In the genomic region with DNA sequence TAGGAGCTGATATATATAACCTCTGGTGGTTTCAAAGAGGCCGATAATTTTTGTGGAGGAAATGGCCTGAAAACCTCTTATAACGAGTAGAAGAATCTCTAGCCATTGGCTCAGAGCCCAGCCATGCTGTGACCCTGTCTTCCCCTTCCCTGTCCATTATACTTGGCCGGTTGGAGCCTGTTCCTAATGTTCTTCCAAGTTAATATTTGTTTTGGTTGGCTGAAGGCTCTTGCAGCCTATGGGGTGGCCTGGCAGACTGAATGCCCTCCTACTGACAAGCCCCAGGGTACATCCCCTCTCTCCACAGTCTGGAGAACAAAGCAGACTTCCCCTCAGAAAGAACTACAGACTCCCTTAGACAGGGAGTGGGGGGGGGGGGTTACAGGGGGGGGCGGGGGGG, we compare ENCODE assay signal across 9 mouse cellular contexts.
A peak's percentile ranks its signal among the peaks of the same experiment; 100 is the strongest.
DNase-seq lines count a peak whose midpoint lies in the region; ATAC-seq and TF ChIP-seq lines count a peak whose summit lies in the region.
"Had no signal": no experiment of that assay in that cellular context is flagged by ENCODE, and none has a peak within 500 bp of the region (broad histone marks: within the 10 kb centered on the region; RNA-seq: fewer than 3 reads in every experiment).

No protein-coding gene starts in this region.

- no peaks in the 10 kb centered on the region for H3K36me3 ChIP-seq in heart, embryonic 14.5 days (ENCODE audit: control insufficient read depth, insufficient read depth, low read length)
- no peaks in the 10 kb centered on the region for H3K36me3 ChIP-seq in neural tube, embryonic 12.5 days

- TF ChIP-seq CTCF in cerebellum, adult 2 months (IDR thresholded peaks at IDR 0.05; ENCODE audit: borderline replicate concordance, insufficient read depth, low read depth, low read length), result no peak

- ATAC-seq in heart, embryonic 14.5 days (ENCODE audit: insufficient number of reproducible peaks, insufficient read depth, low FRiP score, low read depth), result peak; percentile 91
- 0 out of 2 replicates have a peak, but pooled peaks have one; percentile 29 for ATAC-seq in neural tube, embryonic 12.5 days (ENCODE audit: low FRiP score, low read depth)

- WGBS in cerebellum, adult 2 months, result 2% methylated on average over 4 of the region's 4 CpGs
- WGBS in heart, embryonic 14.5 days, result 29% methylated on average over 4 of the region's 4 CpGs
- 27% methylated on average over 4 of the region's 4 CpGs for WGBS in neural tube, embryonic 12.5 days

- peak; percentile 34 for DNase-seq in gastrocnemius, postnatal 10 days
- no peak for DNase-seq in gastrocnemius, postnatal 25 days
- DNase-seq in cerebellum, adult 2 months, result peak; percentile 64 to 75
- peak; percentile 94 for DNase-seq in kidney, postnatal 14 days
- DNase-seq in T-cell, adult 2 months (ENCODE audit: low spot score), result no peak
- no peak for DNase-seq in gastrocnemius, adult 8-10 months (ENCODE audit: low spot score in 2 of 2)

- H3K27me3 ChIP-seq in cerebellum, adult 2 months (ENCODE audit: control insufficient read depth, insufficient read depth, low read length), result no peaks in the 10 kb centered on the region
- H3K27me3 ChIP-seq in heart, embryonic 14.5 days (ENCODE audit: control insufficient read depth, insufficient read depth, low read length), result no peaks in the 10 kb centered on the region
- H3K27me3 ChIP-seq in neural tube, embryonic 12.5 days (replicated peaks), result no peaks in the 10 kb centered on the region
- H3K27me3 ChIP-seq: CH12.LX had no signal

- TF ChIP-seq POLR2A in cerebellum, adult 2 months (IDR thresholded peaks at IDR 0.05; ENCODE audit: borderline replicate concordance, insufficient read depth, low read length), result no peak

- H3K27ac ChIP-seq in cerebellum, adult 2 months (ENCODE audit: insufficient read depth, low read length), result peak overlapping the region; percentile 42; the same call in 1 of the 2 replicates
- H3K27ac ChIP-seq in heart, embryonic 14.5 days (replicated peaks in 1 of 2; ENCODE audit: control insufficient read depth in 1 of 2, insufficient read depth in 1 of 2, low read depth in 2 of 2, low read length in 2 of 2), result 0 out of 4 replicates have a peak overlapping the region, but pooled peaks of 1 of the 2 experiments have one; percentile 33
- no peak overlapping the region for H3K27ac ChIP-seq in neural tube, embryonic 12.5 days

- no peak overlapping the region for H3K9ac ChIP-seq in heart, embryonic 14.5 days (ENCODE audit: low read length)
- no peak overlapping the region for H3K9ac ChIP-seq in neural tube, embryonic 12.5 days

- no peaks in the 10 kb centered on the region for H3K9me3 ChIP-seq in heart, embryonic 14.5 days (ENCODE audit: control insufficient read depth, low read length)
- no peaks in the 10 kb centered on the region for H3K9me3 ChIP-seq in neural tube, embryonic 12.5 days

- peaks cover 19% of the 10 kb centered on the region for H3K4me1 ChIP-seq in cerebellum, adult 2 months (ENCODE audit: control insufficient read depth, insufficient read depth, low read length)
- peaks cover 19 to 22% of the 10 kb centered on the region in 2 experiments for H3K4me1 ChIP-seq in heart, embryonic 14.5 days (ENCODE audit: control insufficient read depth in 2 of 2, insufficient read depth in 2 of 2, low read length in 2 of 2)
- H3K4me1 ChIP-seq in neural tube, embryonic 12.5 days, result peaks cover 6% of the 10 kb centered on the region

- H3K4me2 ChIP-seq in heart, embryonic 14.5 days (ENCODE audit: low read length), result no peak overlapping the region
- H3K4me2 ChIP-seq in neural tube, embryonic 12.5 days (replicated peaks), result no peak overlapping the region

- H3K4me3 ChIP-seq in cerebellum, adult 2 months (replicated peaks; ENCODE audit: insufficient read depth, low read depth, low read length), result no peak overlapping the region
- no peak overlapping the region for H3K4me3 ChIP-seq in heart, embryonic 14.5 days (ENCODE audit: control insufficient read depth in 1 of 2, insufficient read depth in 1 of 2, low read depth in 1 of 2, low read length in 2 of 2)
- H3K4me3 ChIP-seq in neural tube, embryonic 12.5 days, result no peak overlapping the region

Comparison
In these comparisons a context has a peak if more than half of its experiments do, and no peak if none do; other contexts are left out.
1. DNase-seq: peak in gastrocnemius, postnatal 10 days (single experiment), cerebellum, adult 2 months (2 of 2) and kidney, postnatal 14 days (single experiment); none in gastrocnemius, postnatal 25 days (single experiment), T-cell, adult 2 months (single experiment) and gastrocnemius, adult 8-10 months (0 of 2).